In the genomic region with DNA sequence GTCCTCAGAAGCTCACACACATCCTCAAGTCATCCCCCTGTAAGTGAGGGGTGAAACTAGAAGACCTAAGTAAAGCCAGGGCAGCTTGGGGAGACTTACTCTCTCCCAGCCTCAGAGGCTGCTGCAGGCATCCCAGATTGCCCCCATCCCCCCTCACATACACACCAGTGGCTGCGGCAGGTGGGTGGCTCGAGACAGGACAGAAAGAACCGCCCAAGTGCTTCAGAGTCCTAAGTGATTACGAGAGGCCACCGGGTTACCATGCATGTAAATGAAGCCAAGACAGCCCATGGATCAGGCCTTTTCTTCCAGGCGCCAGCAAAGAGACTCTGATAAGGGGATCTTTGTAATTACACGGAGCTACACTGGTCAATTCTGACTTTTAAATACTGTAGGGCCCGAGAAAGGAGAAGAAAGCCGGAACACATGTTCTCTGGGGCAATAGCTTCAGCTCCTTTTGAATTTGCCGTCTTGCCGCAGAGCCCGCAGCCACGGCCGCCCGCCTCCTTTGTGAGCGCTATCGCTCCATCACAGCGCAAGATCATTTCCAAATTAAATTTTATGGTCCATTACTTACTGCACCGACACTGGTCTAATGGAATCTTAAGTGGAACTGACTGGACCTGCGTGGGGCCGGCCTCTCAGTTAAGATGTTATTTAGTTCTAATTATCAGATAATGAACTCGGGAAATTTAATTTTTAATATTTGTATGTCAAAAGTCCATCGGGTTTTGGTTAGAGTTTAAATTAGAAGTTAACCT, we compare ENCODE assay signal across 13 mouse cellular contexts.
A peak's percentile ranks its signal among the peaks of the same experiment; 100 is the strongest.
DNase-seq lines count a peak whose midpoint lies in the region; ATAC-seq and TF ChIP-seq lines count a peak whose summit lies in the region.
"Had no signal": no experiment of that assay in that cellular context is flagged by ENCODE, and none has a peak within 500 bp of the region (broad histone marks: within the 10 kb centered on the region; RNA-seq: fewer than 3 reads in every experiment).

No protein-coding gene starts in this region.

- no peak overlapping the region; the same call in 1 of the 2 replicates for H3K4me3 ChIP-seq in midbrain, embryonic 10.5 days
- no peak overlapping the region for H3K4me3 ChIP-seq in midbrain, postnatal 0 days (ENCODE audit: low read depth, low read length)
- H3K4me3 ChIP-seq in embryonic facial prominence, embryonic 11.5 days (ENCODE audit: low read depth, low read length): no peak overlapping the region
- H3K4me3 ChIP-seq in limb, embryonic 12.5 days (replicated peaks): no peak overlapping the region
- no peak overlapping the region for H3K4me3 ChIP-seq in neural tube, embryonic 15.5 days (replicated peaks)
- no peak overlapping the region for H3K4me3 ChIP-seq in heart, embryonic 11.5 days (ENCODE audit: low read depth, low read length)
- H3K4me3 ChIP-seq: forebrain, embryonic 13.5 days; left cerebral cortex, adult 2 months had no signal

- H3K36me3 ChIP-seq in midbrain, embryonic 10.5 days: no peaks in the 10 kb centered on the region
- no peaks in the 10 kb centered on the region for H3K36me3 ChIP-seq in midbrain, postnatal 0 days (ENCODE audit: insufficient read depth, low read length)
- no peaks in the 10 kb centered on the region for H3K36me3 ChIP-seq in embryonic facial prominence, embryonic 11.5 days (replicated peaks; ENCODE audit: control insufficient read depth, insufficient read depth, low read depth, low read length)
- H3K36me3 ChIP-seq in limb, embryonic 12.5 days: no peaks in the 10 kb centered on the region
- no peaks in the 10 kb centered on the region for H3K36me3 ChIP-seq in neural tube, embryonic 15.5 days
- no peaks in the 10 kb centered on the region for H3K36me3 ChIP-seq in heart, embryonic 11.5 days (ENCODE audit: control insufficient read depth, insufficient read depth, low read length)

- no peak for DNase-seq in midbrain, embryonic 10.5 days (ENCODE audit: low spot score)
- DNase-seq in midbrain, postnatal 0 days (ENCODE audit: low spot score): no peak
- DNase-seq in embryonic facial prominence, embryonic 11.5 days (ENCODE audit: low spot score): peak; percentile 46
- no peak for DNase-seq in testis, postnatal 14 days (ENCODE audit: low spot score)
- no peak for DNase-seq in cerebellum, postnatal 10 days
- DNase-seq: adrenal gland, postnatal 10 days; gastrocnemius, postnatal 14 days had no signal

- no peak overlapping the region for H3K4me2 ChIP-seq in midbrain, postnatal 0 days (ENCODE audit: low read depth, low read length, poor library complexity, severe bottlenecking)
- H3K4me2 ChIP-seq in embryonic facial prominence, embryonic 11.5 days (ENCODE audit: low read depth, low read length): no peak overlapping the region
- peak overlapping the region; percentile 1 for H3K4me2 ChIP-seq in limb, embryonic 12.5 days
- peak overlapping the region; percentile 11; the same call in 1 of the 2 replicates for H3K4me2 ChIP-seq in neural tube, embryonic 15.5 days
- H3K4me2 ChIP-seq in heart, embryonic 11.5 days: no peak overlapping the region
- H3K4me2 ChIP-seq: forebrain, embryonic 13.5 days had no signal

- peaks cover 44% of the 10 kb centered on the region for H3K4me1 ChIP-seq in midbrain, embryonic 10.5 days
- peaks cover 6% of the 10 kb centered on the region; the same call in 1 of the 2 replicates for H3K4me1 ChIP-seq in midbrain, postnatal 0 days (ENCODE audit: insufficient read depth, low read length)
- 0 out of 2 replicates have a peak, but pooled peaks cover 4% of the 10 kb centered on the region for H3K4me1 ChIP-seq in embryonic facial prominence, embryonic 11.5 days (ENCODE audit: control insufficient read depth, insufficient read depth, low read length)
- peaks cover 37% of the 10 kb centered on the region for H3K4me1 ChIP-seq in limb, embryonic 12.5 days (replicated peaks)
- peaks cover 24% of the 10 kb centered on the region for H3K4me1 ChIP-seq in neural tube, embryonic 15.5 days
- peaks cover 4% of the 10 kb centered on the region; the same call in 1 of the 2 replicates for H3K4me1 ChIP-seq in heart, embryonic 11.5 days (ENCODE audit: control insufficient read depth, insufficient read depth, low read length)

- WGBS in midbrain, embryonic 10.5 days: 59% methylated on average over 23 of the region's 23 CpGs
- WGBS in midbrain, postnatal 0 days: 28% methylated on average over 23 of the region's 23 CpGs
- WGBS in embryonic facial prominence, embryonic 11.5 days: 49% methylated on average over 23 of the region's 23 CpGs
- 36% methylated on average over 23 of the region's 23 CpGs for WGBS in limb, embryonic 12.5 days
- 17% methylated on average over 23 of the region's 23 CpGs for WGBS in neural tube, embryonic 15.5 days
- WGBS in heart, embryonic 11.5 days (ENCODE audit: insufficient replicate concordance): 62% methylated on average over 23 of the region's 23 CpGs

- H3K9ac ChIP-seq in midbrain, postnatal 0 days (replicated peaks; ENCODE audit: low read length, poor library complexity, severe bottlenecking): no peak overlapping the region
- no peak overlapping the region for H3K9ac ChIP-seq in embryonic facial prominence, embryonic 11.5 days (replicated peaks; ENCODE audit: low read length)
- no peak overlapping the region for H3K9ac ChIP-seq in limb, embryonic 12.5 days (replicated peaks)
- H3K9ac ChIP-seq in neural tube, embryonic 15.5 days (replicated peaks): no peak overlapping the region
- H3K9ac ChIP-seq in heart, embryonic 11.5 days (ENCODE audit: low read depth, low read length): no peak overlapping the region
- H3K9ac ChIP-seq: forebrain, embryonic 13.5 days had no signal

- H3K9me3 ChIP-seq in midbrain, embryonic 10.5 days (replicated peaks): no peaks in the 10 kb centered on the region
- no peaks in the 10 kb centered on the region for H3K9me3 ChIP-seq in midbrain, postnatal 0 days (ENCODE audit: low read length)
- H3K9me3 ChIP-seq in embryonic facial prominence, embryonic 11.5 days (replicated peaks; ENCODE audit: control insufficient read depth, low read length): no peaks in the 10 kb centered on the region
- no peaks in the 10 kb centered on the region for H3K9me3 ChIP-seq in limb, embryonic 12.5 days
- no peaks in the 10 kb centered on the region for H3K9me3 ChIP-seq in neural tube, embryonic 15.5 days (replicated peaks)
- no peaks in the 10 kb centered on the region for H3K9me3 ChIP-seq in heart, embryonic 11.5 days (replicated peaks; ENCODE audit: control insufficient read depth, low read length)
- H3K9me3 ChIP-seq: forebrain, embryonic 13.5 days had no signal

- H3K27me3 ChIP-seq in midbrain, embryonic 10.5 days (ENCODE audit: low read depth, poor library complexity, severe bottlenecking): peaks cover 22% of the 10 kb centered on the region
- H3K27me3 ChIP-seq in midbrain, postnatal 0 days (ENCODE audit: insufficient read depth, low read length): peaks cover 11% of the 10 kb centered on the region
- H3K27me3 ChIP-seq in embryonic facial prominence, embryonic 11.5 days (ENCODE audit: control insufficient read depth, insufficient read depth, low read length): peaks cover 10% of the 10 kb centered on the region; the same call in 1 of the 2 replicates
- H3K27me3 ChIP-seq in limb, embryonic 12.5 days: peaks cover 85% of the 10 kb centered on the region
- H3K27me3 ChIP-seq in neural tube, embryonic 15.5 days (replicated peaks): peaks cover 75% of the 10 kb centered on the region
- peaks cover 5% of the 10 kb centered on the region; the same call in 1 of the 2 replicates for H3K27me3 ChIP-seq in heart, embryonic 11.5 days (ENCODE audit: control insufficient read depth, insufficient read depth, low read length)

- no peak for TF ChIP-seq CTCF in midbrain, postnatal 0 days (IDR thresholded peaks at IDR 0.05)

- H3K27ac ChIP-seq in midbrain, embryonic 10.5 days (replicated peaks): peak overlapping the region; percentile 67
- no peak overlapping the region for H3K27ac ChIP-seq in midbrain, postnatal 0 days (ENCODE audit: low read depth, low read length)
- no peak overlapping the region for H3K27ac ChIP-seq in embryonic facial prominence, embryonic 11.5 days (replicated peaks; ENCODE audit: low read depth, low read length)
- no peak overlapping the region for H3K27ac ChIP-seq in limb, embryonic 12.5 days
- H3K27ac ChIP-seq in neural tube, embryonic 15.5 days (replicated peaks): no peak overlapping the region
- no peak overlapping the region for H3K27ac ChIP-seq in heart, embryonic 11.5 days (ENCODE audit: low read depth, low read length)
- H3K27ac ChIP-seq: forebrain, embryonic 13.5 days; left cerebral cortex, adult 2 months had no signal

- no peak for ATAC-seq in midbrain, postnatal 0 days (ENCODE audit: low FRiP score)
- no peak for ATAC-seq in embryonic facial prominence, embryonic 11.5 days (replicated peaks; ENCODE audit: insufficient number of reproducible peaks, low FRiP score, low TSS enrichment, low read depth)
- no peak for ATAC-seq in limb, embryonic 12.5 days (ENCODE audit: insufficient number of reproducible peaks, insufficient read depth, low FRiP score, low TSS enrichment, low read depth)
- ATAC-seq in neural tube, embryonic 15.5 days (ENCODE audit: low FRiP score): no peak
- no peak for ATAC-seq in heart, embryonic 11.5 days (replicated peaks; ENCODE audit: insufficient number of reproducible peaks, low FRiP score, low TSS enrichment)
- ATAC-seq: CD4-positive, CD25-positive, alpha-beta regulatory T cell, adult 4 months; forebrain, embryonic 13.5 days had no signal

Comparison
In these comparisons a context has a peak if more than half of its experiments do, and no peak if none do; other contexts are left out.
1. H3K4me2 ChIP-seq: peak in limb, embryonic 12.5 days (single experiment) and neural tube, embryonic 15.5 days (single experiment); none in midbrain, postnatal 0 days (single experiment), embryonic facial prominence, embryonic 11.5 days (single experiment) and heart, embryonic 11.5 days (single experiment).